Mouse (Mus musculus) intestine, postnatal 0 days (tissue): ENCODE data around the gene Ddx6. TPM values are rescaled to one million over a fixed set of nuclear protein-coding genes. Genes with fewer than 3 reads are reported as not detected.

Experiments
- ATAC-seq: fragments of 200-750 bp; cut with Nextera tagmentation; 2 replicates; pipeline ENCODE4 v1.8.0; 2017; ENCODE audit warnings: mild to moderate bottlenecking, moderate TSS enrichment, moderate library complexity
- H3K27ac ChIP-seq: fragments of 300-500 bp; sonication (generic); 2 replicates; pipeline ENCODE4 v1.5.1; 2014; ENCODE audit warnings: mild to moderate bottlenecking, low read depth, low read length, moderate library complexity
- H3K27me3 ChIP-seq: fragments of 300-500 bp; sonication (generic); replicated peaks from 2 replicates; pipeline ENCODE4 v1.6.1; 2014; ENCODE audit warnings: low read length, mixed read lengths; ENCODE audit not compliant: control insufficient read depth, insufficient read depth
- H3K36me3 ChIP-seq: fragments of 300-500 bp; sonication (generic); 2 replicates; pipeline ENCODE4 v1.6.1; 2014; ENCODE audit warnings: mild to moderate bottlenecking, moderate library complexity; ENCODE audit not compliant: control insufficient read depth, insufficient read depth
- H3K4me1 ChIP-seq: fragments of 300-500 bp; sonication (generic); replicated peaks from 2 replicates; pipeline ENCODE4 v1.6.1; 2014; ENCODE audit warnings: antibody characterized with exemption, low read length, mixed read lengths; ENCODE audit not compliant: control insufficient read depth, insufficient read depth
- H3K4me2 ChIP-seq: fragments of 300-500 bp; sonication (generic); replicated peaks from 2 replicates; pipeline ENCODE4 v1.6.1; 2014; ENCODE audit warnings: low read depth, mild to moderate bottlenecking, moderate library complexity
- H3K4me3 ChIP-seq: fragments of 300-500 bp; sonication (generic); 2 replicates; pipeline ENCODE4 v1.5.1; 2014; ENCODE audit warnings: low read depth, low read length
- H3K9ac ChIP-seq: fragments of 300-500 bp; sonication (generic); 2 replicates; pipeline ENCODE4 v1.6.1; 2014; ENCODE audit warnings: mild to moderate bottlenecking, low read depth, low read length
- H3K9me3 ChIP-seq: fragments of 300-500 bp; sonication (generic); 2 replicates; pipeline ENCODE4 v1.6.1; 2016; ENCODE audit warnings: mixed run types; ENCODE audit not compliant: control insufficient read depth
- CTCF ChIP-seq: sonication (generic); IDR thresholded peaks from 2 replicates; pipeline ENCODE4 v1.5.1; 2016; ENCODE audit warnings: low read depth, mild to moderate bottlenecking, control low read depth, antibody characterized with exemption, moderate library complexity
- WGBS: fragments of 180-500 bp; shearing (Covaris S2); extraction: QIAGEN DNeasy Blood & Tissue Kit; methylation state at CpG from one replicate; pipeline ENCODE4 v1.1.7; 2014; 5-methylcytosine and 5-hydroxymethylcytosine counted together
- polyA plus RNA-seq: library from polyadenylated mRNA; unstranded; fragments of >200 nt; fragmentation: Nextera tagmentation; extraction: Ambion mirVana; gene quantifications from 2 replicates; pipeline ENCODE4 v1.2.1, GENCODE M21; 2015

The Ddx6 gene
- polyA plus RNA-seq, 1 experiment from 2014 or later, result 7.3 TPM

- Histone ChIP-seq H3K4me1 (0 out of 2 replicates have a peak, but pooled peaks cover 5% of the 10 kb centered on the region), H3K27me3 (no peaks in the 10 kb centered on the region), H3K27ac (no peak overlapping the region), H3K4me3 (no peak overlapping the region), H3K9ac (no peak overlapping the region), H3K4me2 (peak overlapping the region; percentile 48; the same call in 1 of the 2 replicates), H3K36me3 (no peaks in the 10 kb centered on the region), H3K9me3 (peaks cover 4% of the 10 kb centered on the region; the same call in 1 of the 2 replicates)
- WGBS, result 48% methylated on average over 16 of the region's 16 CpGs
- ATAC-seq, result 0 out of 2 replicates have a peak, but pooled peaks have one; percentile 23
- no peak for TF ChIP-seq CTCF
Measured at GRCm38 (mm10) chr9:44582390-44582789, 22.3 kb upstream of the Ddx6 start.

DNA sequence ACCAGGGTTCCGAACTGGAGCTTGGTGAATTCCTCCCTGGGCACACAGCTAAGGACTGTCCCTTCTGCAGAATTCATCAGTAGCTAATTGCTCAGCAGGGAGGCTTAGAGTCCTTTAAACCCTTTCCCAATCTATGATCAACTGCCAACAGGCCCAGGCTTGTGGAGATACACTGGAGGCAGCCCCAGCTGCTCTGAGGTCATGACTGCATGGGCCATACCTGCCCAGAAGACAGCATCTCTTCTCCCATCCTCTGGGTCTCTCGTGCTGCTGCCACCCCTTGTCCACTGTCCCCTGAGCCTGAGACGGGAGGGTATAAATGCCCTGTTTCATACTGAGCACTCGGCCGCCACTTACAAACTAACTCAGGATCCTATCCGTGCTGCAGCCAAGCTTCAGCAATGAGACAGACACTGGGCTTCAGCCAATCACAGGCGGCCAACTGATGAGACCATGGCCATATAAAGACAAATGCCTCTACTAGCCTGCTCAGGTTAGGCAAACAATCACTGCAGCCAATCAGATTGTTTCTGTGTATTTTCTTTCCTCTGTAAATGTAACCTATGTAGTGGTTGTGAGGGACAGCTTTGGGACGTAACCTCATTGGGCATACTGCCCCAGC is 17.9 kb upstream of the Ddx6 start:
- Histone ChIP-seq H3K4me1 (0 out of 2 replicates have a peak, but pooled peaks cover 3% of the 10 kb centered on the region), H3K27me3 (no peaks in the 10 kb centered on the region), H3K36me3 (no peaks in the 10 kb centered on the region), H3K27ac (no peak overlapping the region), H3K4me2 (no peak overlapping the region), H3K9me3 (peaks cover 4% of the 10 kb centered on the region; the same call in 1 of the 2 replicates), H3K4me3 (no peak overlapping the region), H3K9ac (no peak overlapping the region)
- TF ChIP-seq CTCF, result no peak
- WGBS, result 68% methylated on average over 8 of the region's 8 CpGs
- ATAC-seq, result no peak

DNA sequence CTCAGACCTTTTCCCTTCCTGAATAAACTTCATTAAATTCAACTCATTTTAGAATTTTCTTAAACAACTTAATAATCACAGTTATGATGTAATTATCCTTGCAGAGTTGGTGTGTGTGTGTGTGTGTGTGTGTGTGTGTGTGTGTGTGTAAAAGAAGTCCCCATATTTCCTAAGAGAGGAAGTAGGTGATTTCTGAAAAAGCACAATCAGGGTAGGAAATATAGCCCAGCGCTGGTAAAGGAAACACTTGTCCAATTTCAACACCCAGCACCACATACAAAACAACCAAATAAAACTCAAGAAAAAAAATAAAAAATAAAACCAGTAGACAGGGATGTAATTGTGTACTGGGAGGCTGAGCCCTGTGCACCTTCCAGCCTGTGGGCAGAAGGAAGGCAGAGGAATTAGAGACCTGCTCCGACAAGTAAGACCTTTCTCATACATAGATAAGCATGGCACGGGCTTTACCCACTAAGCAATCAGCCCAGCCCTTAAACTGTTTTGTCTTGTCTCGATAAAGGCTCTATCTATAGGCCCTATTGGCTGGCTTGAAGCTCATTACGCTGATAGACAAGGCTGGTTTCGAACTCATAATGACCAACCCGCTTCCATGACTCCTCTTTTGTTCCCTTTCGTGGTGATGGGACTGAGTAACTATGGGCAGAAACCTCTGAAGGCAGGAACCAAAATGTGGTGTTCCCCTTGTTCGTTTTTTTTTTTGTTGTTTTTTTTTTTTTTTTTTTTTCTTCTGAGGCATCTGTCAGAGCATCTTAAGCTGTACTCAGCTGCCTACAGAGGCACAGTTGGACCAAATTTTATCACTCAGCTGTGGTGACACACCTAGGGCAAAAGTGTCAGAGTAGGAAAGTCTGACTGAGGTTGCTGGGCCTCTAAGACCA is 17.2 kb upstream of the Ddx6 start:
- H3K27me3 ChIP-seq, result no peaks in the 10 kb centered on the region
- ATAC-seq, result no peak
- 67% methylated on average over 9 of the region's 9 CpGs for WGBS
- H3K36me3 ChIP-seq, result no peaks in the 10 kb centered on the region
- no peaks in the 10 kb centered on the region for H3K4me1 ChIP-seq
- H3K4me3 ChIP-seq, result no peak overlapping the region
- peaks cover 4% of the 10 kb centered on the region; the same call in 1 of the 2 replicates for H3K9me3 ChIP-seq
- no peak for TF ChIP-seq CTCF
- H3K9ac ChIP-seq, result no peak overlapping the region
- H3K27ac ChIP-seq, result no peak overlapping the region
- H3K4me2 ChIP-seq, result no peak overlapping the region

- Histone ChIP-seq H3K27me3 (no peaks in the 10 kb centered on the region), H3K4me1 (no peaks in the 10 kb centered on the region), H3K9me3 (peaks cover 4% of the 10 kb centered on the region; the same call in 1 of the 2 replicates), H3K4me3 (no peak overlapping the region), H3K27ac (no peak overlapping the region), H3K4me2 (no peak overlapping the region), H3K36me3 (no peaks in the 10 kb centered on the region), H3K9ac (no peak overlapping the region)
- ATAC-seq, result no peak
- WGBS, result 34% methylated on average over 9 of the region's 9 CpGs
- peak; percentile 14; the same call in 1 of the 2 replicates for TF ChIP-seq CTCF
Measured at GRCm38 (mm10) chr9:44588605-44589004, 16.1 kb upstream of the Ddx6 start.

DNA sequence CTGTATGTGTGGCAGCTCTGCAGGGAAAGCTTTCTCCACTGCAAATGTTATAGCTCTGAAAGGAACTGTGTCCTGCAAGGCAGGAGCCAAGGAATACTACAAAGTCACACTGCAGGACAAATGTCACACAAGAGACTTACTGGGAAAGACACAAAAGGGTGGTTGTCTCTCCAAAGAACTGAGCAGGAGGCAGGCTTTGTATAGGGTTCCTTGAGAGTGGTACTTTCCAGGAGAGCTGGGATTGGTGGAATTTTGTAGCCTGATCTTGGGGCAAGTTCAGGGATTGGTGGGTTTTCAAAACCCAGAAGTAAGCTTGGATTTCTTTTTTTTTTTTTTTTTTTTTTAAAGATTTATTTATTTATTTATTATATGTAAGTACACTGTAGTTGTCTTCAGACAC is 15.6 kb upstream of the Ddx6 start:
- TF ChIP-seq CTCF, result no peak
- Histone ChIP-seq H3K4me1 (no peaks in the 10 kb centered on the region), H3K4me2 (no peak overlapping the region), H3K27me3 (no peaks in the 10 kb centered on the region), H3K9me3 (peaks cover 1% of the 10 kb centered on the region; the same call in 1 of the 2 replicates), H3K27ac (no peak overlapping the region), H3K4me3 (no peak overlapping the region), H3K36me3 (no peaks in the 10 kb centered on the region), H3K9ac (no peak overlapping the region)
- ATAC-seq, result no peak

- Histone ChIP-seq H3K36me3 (no peaks in the 10 kb centered on the region), H3K4me3 (no peak overlapping the region), H3K4me2 (no peak overlapping the region), H3K4me1 (no peaks in the 10 kb centered on the region), H3K9me3 (no peaks in the 10 kb centered on the region), H3K9ac (no peak overlapping the region), H3K27ac (no peak overlapping the region), H3K27me3 (no peaks in the 10 kb centered on the region)
- no peak for TF ChIP-seq CTCF
- ATAC-seq, result no peak
- 50% methylated on average over 2 of the region's 2 CpGs for WGBS
Measured at GRCm38 (mm10) chr9:44590969-44591368, 13.7 kb upstream of the Ddx6 start.
